8 mouse cellular contexts compared by ENCODE assay signal in genomic region chr16:4789810-4790559, GRCm38 (mm10). TPM values are rescaled to one million over a fixed set of nuclear protein-coding genes. Genes with fewer than 3 reads are reported as not detected.
A peak's percentile ranks its signal among the peaks of the same experiment; 100 is the strongest.
DNase-seq lines count a peak whose midpoint lies in the region; ATAC-seq and TF ChIP-seq lines count a peak whose summit lies in the region.

TSS of gene Cdip1 (minus strand) at chr16:4790292.

- TF ChIP-seq CTCF in liver, embryonic 14.5 days (IDR thresholded peaks at IDR 0.05; ENCODE audit: low read depth) = no peak
- peak; percentile 15; the same call in 1 of the 2 replicates for TF ChIP-seq CTCF in stomach, postnatal 0 days (IDR thresholded peaks at IDR 0.05; ENCODE audit: low read depth)

- peaks cover 41% of the 10 kb centered on the region for H3K4me1 ChIP-seq in forebrain, embryonic 10.5 days
- peaks cover 35% of the 10 kb centered on the region for H3K4me1 ChIP-seq in heart, embryonic 15.5 days (replicated peaks)
- H3K4me1 ChIP-seq in liver, embryonic 14.5 days (replicated peaks; ENCODE audit: control insufficient read depth in 2 of 2, insufficient read depth in 2 of 2, low read length in 1 of 2) = peaks cover 3 to 9% of the 10 kb centered on the region in 2 experiments
- peaks cover 21% of the 10 kb centered on the region for H3K4me1 ChIP-seq in neural tube, embryonic 11.5 days (ENCODE audit: control insufficient read depth, insufficient read depth, low read length)
- 0 out of 2 replicates have a peak, but pooled peaks cover 4% of the 10 kb centered on the region for H3K4me1 ChIP-seq in stomach, postnatal 0 days (replicated peaks; ENCODE audit: control insufficient read depth, insufficient read depth)

- H3K9ac ChIP-seq in heart, embryonic 15.5 days = peak within 1 kb of the TSS; percentile 87
- peak within 1 kb of the TSS; percentile 85 for H3K9ac ChIP-seq in liver, embryonic 14.5 days (replicated peaks)
- peak within 1 kb of the TSS; percentile 79 for H3K9ac ChIP-seq in neural tube, embryonic 11.5 days (ENCODE audit: low read length)
- H3K9ac ChIP-seq in stomach, postnatal 0 days (ENCODE audit: low read length) = peak within 1 kb of the TSS; percentile 68

- peak within 1 kb of the TSS; percentile 88 for H3K4me2 ChIP-seq in heart, embryonic 15.5 days
- H3K4me2 ChIP-seq in liver, embryonic 14.5 days (ENCODE audit: low read depth) = peak within 1 kb of the TSS; percentile 95
- H3K4me2 ChIP-seq in neural tube, embryonic 11.5 days (ENCODE audit: low read depth) = peak within 1 kb of the TSS; percentile 90
- peak within 1 kb of the TSS; percentile 79 for H3K4me2 ChIP-seq in stomach, postnatal 0 days (replicated peaks; ENCODE audit: low read depth)

- H3K4me3 ChIP-seq in forebrain, embryonic 10.5 days = peak within 1 kb of the TSS; percentile 80
- peak within 1 kb of the TSS; percentile 81 for H3K4me3 ChIP-seq in heart, embryonic 15.5 days
- peak within 1 kb of the TSS; percentile 72 to 78 for H3K4me3 ChIP-seq in liver, embryonic 14.5 days (ENCODE audit: insufficient read depth in 1 of 2, low read depth in 2 of 2, low read length in 2 of 2)
- H3K4me3 ChIP-seq in neural tube, embryonic 11.5 days (ENCODE audit: low read depth, low read length) = peak within 1 kb of the TSS; percentile 76
- H3K4me3 ChIP-seq in stomach, postnatal 0 days (ENCODE audit: low read depth, low read length) = peak within 1 kb of the TSS; percentile 56

- peaks cover 10% of the 10 kb centered on the region; the same call in 1 of the 2 replicates for H3K36me3 ChIP-seq in forebrain, embryonic 10.5 days (replicated peaks)
- no peaks in the 10 kb centered on the region for H3K36me3 ChIP-seq in heart, embryonic 15.5 days
- no peaks in the 10 kb centered on the region for H3K36me3 ChIP-seq in liver, embryonic 14.5 days (replicated peaks; ENCODE audit: control insufficient read depth, insufficient read depth, low read depth)
- H3K36me3 ChIP-seq in neural tube, embryonic 11.5 days (ENCODE audit: control insufficient read depth, insufficient read depth, low read length) = no peaks in the 10 kb centered on the region
- H3K36me3 ChIP-seq in stomach, postnatal 0 days (ENCODE audit: control insufficient read depth, insufficient read depth, low read length) = no peaks in the 10 kb centered on the region

- no peaks in the 10 kb centered on the region for H3K9me3 ChIP-seq in forebrain, embryonic 10.5 days
- H3K9me3 ChIP-seq in heart, embryonic 15.5 days (replicated peaks) = no peaks in the 10 kb centered on the region
- H3K9me3 ChIP-seq in liver, embryonic 14.5 days (ENCODE audit: control insufficient read depth, low read length) = no peaks in the 10 kb centered on the region
- no peaks in the 10 kb centered on the region for H3K9me3 ChIP-seq in neural tube, embryonic 11.5 days (ENCODE audit: control insufficient read depth, low read length)
- H3K9me3 ChIP-seq in stomach, postnatal 0 days (ENCODE audit: control insufficient read depth, low read length) = no peaks in the 10 kb centered on the region

- no peak for TF ChIP-seq EP300 in liver, embryonic 14.5 days (IDR thresholded peaks at IDR 0.05; ENCODE audit: low read depth)
- no peak for TF ChIP-seq EP300 in stomach, postnatal 0 days (optimal IDR thresholded peaks at IDR 0.05)

- H3K27me3 ChIP-seq in forebrain, embryonic 10.5 days (ENCODE audit: poor library complexity, severe bottlenecking) = no peaks in the 10 kb centered on the region
- H3K27me3 ChIP-seq in heart, embryonic 15.5 days = no peaks in the 10 kb centered on the region
- H3K27me3 ChIP-seq in liver, embryonic 14.5 days (ENCODE audit: control insufficient read depth, insufficient read depth, low read length) = no peaks in the 10 kb centered on the region
- no peaks in the 10 kb centered on the region for H3K27me3 ChIP-seq in neural tube, embryonic 11.5 days (ENCODE audit: control insufficient read depth, insufficient read depth, low read length)
- H3K27me3 ChIP-seq in stomach, postnatal 0 days (ENCODE audit: control insufficient read depth, insufficient read depth, low read length) = no peaks in the 10 kb centered on the region

- peak; percentile 91 for ATAC-seq in CD4-positive, CD25-positive, alpha-beta regulatory T cell, adult 4 months
- peak; percentile 98 for ATAC-seq in heart, embryonic 15.5 days (replicated peaks; ENCODE audit: insufficient number of reproducible peaks, insufficient read depth, low FRiP score, low read depth)
- ATAC-seq in liver, embryonic 14.5 days (ENCODE audit: insufficient read depth) = peak; percentile 96
- ATAC-seq in neural tube, embryonic 11.5 days (ENCODE audit: insufficient read depth, low FRiP score, low TSS enrichment) = peak; percentile 96
- ATAC-seq in stomach, postnatal 0 days (ENCODE audit: low FRiP score, low TSS enrichment) = peak; percentile 98

- H3K27ac ChIP-seq in forebrain, embryonic 10.5 days = peak within 1 kb of the TSS; percentile 99
- H3K27ac ChIP-seq in heart, embryonic 15.5 days = peak within 1 kb of the TSS; percentile 97
- H3K27ac ChIP-seq in liver, embryonic 14.5 days = peak within 1 kb of the TSS; percentile 59
- H3K27ac ChIP-seq in neural tube, embryonic 11.5 days (ENCODE audit: low read depth, low read length) = peak within 1 kb of the TSS; percentile 92
- peak within 1 kb of the TSS; percentile 97 for H3K27ac ChIP-seq in stomach, postnatal 0 days (replicated peaks)

- under 1% methylated on average over 51 of the region's 51 CpGs for whole genome bisulfite sequencing in forebrain, embryonic 10.5 days
- WGBS in heart, embryonic 15.5 days = under 1% methylated on average over 51 of the region's 51 CpGs
- under 1% methylated on average over 51 of the region's 51 CpGs for WGBS in liver, embryonic 14.5 days (ENCODE audit: insufficient replicate concordance)
- WGBS in neural tube, embryonic 11.5 days = 2% methylated on average over 51 of the region's 51 CpGs
- under 1% methylated on average over 51 of the region's 51 CpGs for WGBS in stomach, postnatal 0 days

- peak; percentile 84 for DNase-seq in c-Kit-negative CD71-positive TER-119-positive erythroid progenitor cells, embryonic 14.5 days (ENCODE audit: low read depth, low spot score)
- DNase-seq in forebrain, embryonic 10.5 days (ENCODE audit: extremely low spot score, low spot score) = peak; percentile 93
- peak; percentile 94 to 96 for DNase-seq in kidney, postnatal 25 days
- DNase-seq in liver, embryonic 14.5 days (ENCODE audit: low read depth in 3 of 3, low spot score in 3 of 3) = peak; percentile 76 to 86 (median 77)
- DNase-seq in neural tube, embryonic 11.5 days (ENCODE audit: low spot score) = peak; percentile 97
- peak; percentile 93 for DNase-seq in stomach, postnatal 0 days (ENCODE audit: low spot score)

RNA-seq across cellular contexts. Expression of gene Cdip1, which starts in this region (rescaled TPM):
- 10 to 100 TPM; 32.8 to 56.2 TPM for polyA plus RNA-seq in CD4-positive, CD25-positive, alpha-beta regulatory T cell, adult 4 months (2017; shearing (Covaris generic))
- 110 and 112 TPM in 2 replicates for polyA plus RNA-seq in forebrain, embryonic 10.5 days (2016; fragmentation: Nextera tagmentation; extraction: Ambion mirVana)
- 114 and 122 TPM in 2 replicates for polyA plus RNA-seq in heart, embryonic 15.5 days (2015; fragmentation: Nextera tagmentation; extraction: Ambion mirVana)
- 10.0 and 11.9 TPM in 2 replicates for polyA plus RNA-seq in liver, embryonic 14.5 days (2012; rRNA removed)
- 11.3 and 13.3 TPM in 2 replicates for polyA plus RNA-seq in liver, embryonic 14.5 days (2014; fragmentation: Nextera tagmentation; extraction: Ambion mirVana)
- 102 and 104 TPM in 2 replicates for polyA plus RNA-seq in neural tube, embryonic 11.5 days (2014; fragmentation: Nextera tagmentation; extraction: Ambion mirVana)
- 35.4 and 38.8 TPM in 2 replicates for polyA plus RNA-seq in stomach, postnatal 0 days (2015; fragmentation: Nextera tagmentation; extraction: Ambion mirVana)

Comparison
In these comparisons a context has a peak if more than half of its experiments do, and no peak if none do; other contexts are left out.
1. Peak in every context shown above with its lines: DNase-seq, ATAC-seq, H3K4me3 ChIP-seq and H3K27ac ChIP-seq.